Comparison of ENCODE assay signal across 1 mouse cellular context in the genomic region with DNA sequence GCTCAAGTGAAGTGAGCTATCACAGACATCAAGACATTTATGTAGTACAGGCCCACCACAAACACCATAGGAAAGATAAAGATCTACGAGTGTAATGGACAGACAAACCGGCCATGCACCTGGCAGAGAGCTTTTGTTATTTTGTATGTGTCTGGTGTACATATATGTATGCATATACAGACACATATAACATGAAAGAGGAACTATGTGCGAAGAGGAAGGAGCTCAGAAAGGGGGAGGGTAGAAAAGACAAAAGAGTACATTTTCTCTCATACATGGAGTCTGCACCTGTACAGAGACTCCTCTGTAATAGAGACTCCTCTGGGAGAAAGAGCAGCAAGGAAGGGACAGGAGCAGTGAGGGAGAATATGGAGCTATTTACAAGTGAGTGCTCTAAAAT.
TF ChIP-seq lines count a peak whose summit lies in the region.

No protein-coding gene starts in this region.

TF ChIP-seq in MEL, 35 proteins besides CTCF, POLR2A, EP300 and RAD21:
- no peak for TF ChIP-seq NRF1 (IDR thresholded peaks at IDR 0.05; ENCODE audit: insufficient read depth, low read depth, low read length, poor library complexity, severe bottlenecking)
- no peak for TF ChIP-seq CHD1 (IDR thresholded peaks at IDR 0.05; ENCODE audit: low read depth, low read length)
- no peak for TF ChIP-seq BHLHE40 (IDR thresholded peaks at IDR 0.05; ENCODE audit: borderline replicate concordance, low read depth, low read length)
- no peak for TF ChIP-seq ZKSCAN1 (IDR thresholded peaks at IDR 0.05; ENCODE audit: low read depth, low read length)
- TF ChIP-seq MAX (IDR thresholded peaks at IDR 0.05; ENCODE audit: low read length) = no peak
- TF ChIP-seq SMC3 (IDR thresholded peaks at IDR 0.05; ENCODE audit: low read depth, low read length) = no peak
- TF ChIP-seq MXI1 (IDR thresholded peaks at IDR 0.05; ENCODE audit: low read depth, low read length) = no peak
- no peak for TF ChIP-seq MYC (IDR thresholded peaks at IDR 0.05; ENCODE audit: low read depth, low read length)
- no peak for TF ChIP-seq HCFC1 (IDR thresholded peaks at IDR 0.05; ENCODE audit: low read depth, low read length)
- no peak for TF ChIP-seq RCOR1 (IDR thresholded peaks at IDR 0.05; ENCODE audit: low read depth, low read length)
- no peak for TF ChIP-seq ETS1 (IDR thresholded peaks at IDR 0.05; ENCODE audit: low read depth, low read length)
- TF ChIP-seq MAZ (IDR thresholded peaks at IDR 0.05; ENCODE audit: low read depth, low read length) = no peak
- TF ChIP-seq GATA1 (IDR thresholded peaks at IDR 0.05; ENCODE audit: low read depth, low read length) = no peak
- TF ChIP-seq TAL1 (IDR thresholded peaks at IDR 0.05; ENCODE audit: low read length) = no peak
- no peak for TF ChIP-seq SIN3A (IDR thresholded peaks at IDR 0.05; ENCODE audit: low read length)
